In genomic region chr7:68275838-68276731, GRCm38 (mm10) we compare ENCODE assay signal across 9 mouse cellular contexts. TPM values are rescaled to one million over a fixed set of nuclear protein-coding genes. Genes with fewer than 3 reads are reported as not detected.
A peak's percentile ranks its signal among the peaks of the same experiment; 100 is the strongest.
DNase-seq lines count a peak whose midpoint lies in the region; ATAC-seq and TF ChIP-seq lines count a peak whose summit lies in the region.
"Had no signal": no experiment of that assay in that cellular context is flagged by ENCODE, and none has a peak within 500 bp of the region (broad histone marks: within the 10 kb centered on the region; RNA-seq: fewer than 3 reads in every experiment).

No protein-coding gene starts in this region.

- no peaks in the 10 kb centered on the region for H3K36me3 ChIP-seq in hindbrain, embryonic 14.5 days (replicated peaks; ENCODE audit: control insufficient read depth, insufficient read depth)

- no peak for DNase-seq in gastrocnemius, adult 2 months
- no peak for DNase-seq in gastrocnemius, postnatal 36 days
- DNase-seq in adrenal gland, postnatal 14 days, result peak; percentile 41
- DNase-seq in hindbrain, embryonic 14.5 days (ENCODE audit: low spot score), result no peak
- DNase-seq in liver, result peak; percentile 51
- DNase-seq in naive thymus-derived CD4-positive, alpha-beta T cell, adult 2 months (ENCODE audit: low read depth), result peak; percentile 88
- DNase-seq in left cerebral cortex, adult 8-10 months (ENCODE audit: low spot score in 2 of 2), result no peak

- H3K9ac ChIP-seq in hindbrain, embryonic 14.5 days, result peak overlapping the region; percentile 34; the same call in 1 of the 2 replicates

- H3K27me3 ChIP-seq in hindbrain, embryonic 14.5 days (ENCODE audit: control insufficient read depth, insufficient read depth, low read length), result peaks cover 16% of the 10 kb centered on the region
- H3K27me3 ChIP-seq: Patski had no signal

- peak overlapping the region; percentile 54 for H3K4me3 ChIP-seq in gastrocnemius, adult 2 months
- H3K4me3 ChIP-seq in hindbrain, embryonic 14.5 days (replicated peaks; ENCODE audit: low read length), result peak overlapping the region; percentile 24

- H3K4me1 ChIP-seq in hindbrain, embryonic 14.5 days (replicated peaks; ENCODE audit: control insufficient read depth, insufficient read depth, low read length), result peaks cover 15% of the 10 kb centered on the region; the same call in 1 of the 2 replicates

- 5% methylated on average over 36 of the region's 36 CpGs for WGBS in hindbrain, embryonic 14.5 days

- H3K27ac ChIP-seq in gastrocnemius, adult 2 months, result peak overlapping the region; percentile 78
- H3K27ac ChIP-seq in hindbrain, embryonic 14.5 days, result no peak overlapping the region

- H3K4me2 ChIP-seq in hindbrain, embryonic 14.5 days (replicated peaks), result peak overlapping the region; percentile 52

- ATAC-seq in hindbrain, embryonic 14.5 days (ENCODE audit: low FRiP score), result peak; percentile 43; the same call in 1 of the 2 replicates
- ATAC-seq in erythroid progenitor cell, adult 5-6 weeks (replicated peaks; ENCODE audit: low FRiP score, poor library complexity, severe bottlenecking), result no peak

- no peaks in the 10 kb centered on the region for H3K9me3 ChIP-seq in hindbrain, embryonic 14.5 days (ENCODE audit: control insufficient read depth, low read length)

- intact Hi-C loops in gastrocnemius, adult 2 months (cut with DNase I), result no loop called here
- intact Hi-C loops in gastrocnemius, postnatal 36 days (cut with DNase I), result loop anchor here (5.0 kb wide), 1 partner anchor 59 kb away; no protein-coding TSS in a partner anchor

- TF ChIP-seq CTCF in gastrocnemius, adult 2 months (IDR thresholded peaks at IDR 0.05), result no peak

RNA-seq across cellular contexts. Expression of gene Fam169b, which starts 2.4 kb away (rescaled TPM):
- under 1 TPM in 1 of 2 experiments, not detected in 1; 0.08 TPM for total RNA-seq in gastrocnemius, adult 2 months (2021)
- total RNA-seq in gastrocnemius, postnatal 36 days (2021), result under 1 TPM; 0.10 to 0.48 TPM
- total RNA-seq in adrenal gland, postnatal 14 days (2021), result 1.4 and 2.4 TPM in 2 replicates
- polyA plus RNA-seq in hindbrain, embryonic 14.5 days (2014; fragmentation: Nextera tagmentation; extraction: Ambion mirVana), result 0.09 and 0.17 TPM in 2 replicates
- total RNA-seq in left cerebral cortex, adult 8-10 months (2022), result under 1 TPM; 0.39 to 0.76 (median 0.67) TPM
- 2.2 and 2.5 TPM in 2 replicates for total RNA-seq in erythroid progenitor cell, adult 5-6 weeks (2015; ENCODE audit: low replicate concordance)
- total RNA-seq in erythroid progenitor cell, adult 5-6 weeks (2017; ENCODE audit: low replicate concordance), result 0.51 and 3.0 TPM in 2 replicates

RNA-seq across cellular contexts. Expression of gene Pgpep1l, which starts 12.1 kb away (rescaled TPM):
- total RNA-seq in gastrocnemius, adult 2 months (2021), result 1 to 10 TPM; 1.9 to 3.9 TPM
- 1 to 10 TPM; 4.6 to 5.4 TPM for total RNA-seq in gastrocnemius, postnatal 36 days (2021)
- total RNA-seq in adrenal gland, postnatal 14 days (2021), result not detected in 2 replicates
- 0.21 TPM in 1 of 2 replicates, not detected in the other for polyA plus RNA-seq in hindbrain, embryonic 14.5 days (2014; fragmentation: Nextera tagmentation; extraction: Ambion mirVana)
- total RNA-seq in left cerebral cortex, adult 8-10 months (2022), result 1 to 10 TPM; 1.4 to 2.7 (median 2.1) TPM
- not detected in 2 replicates for total RNA-seq in erythroid progenitor cell, adult 5-6 weeks (2015; ENCODE audit: low replicate concordance)
- not detected in 2 replicates for total RNA-seq in erythroid progenitor cell, adult 5-6 weeks (2017; ENCODE audit: low replicate concordance)
- polyA plus RNA-seq: Patski had no signal

Comparison
In these comparisons a context has a peak if more than half of its experiments do, and no peak if none do; other contexts are left out.
1. DNase-seq: peak in adrenal gland, postnatal 14 days (single experiment), liver (single experiment) and naive thymus-derived CD4-positive, alpha-beta T cell, adult 2 months (single experiment); none in gastrocnemius, adult 2 months (single experiment), gastrocnemius, postnatal 36 days (0 of 2), hindbrain, embryonic 14.5 days (single experiment) and left cerebral cortex, adult 8-10 months (0 of 2).